Mouse (Mus musculus) adrenal gland (tissue): ENCODE data around the gene Crp.

ENCODE experiments used
- intact Hi-C: fragments of 180-260 bp; cut with DNase I; formaldehyde crosslinking; loops from one replicate; pipeline ENCODE4 v1.15.1; 2025

Gene Crp

DNA sequence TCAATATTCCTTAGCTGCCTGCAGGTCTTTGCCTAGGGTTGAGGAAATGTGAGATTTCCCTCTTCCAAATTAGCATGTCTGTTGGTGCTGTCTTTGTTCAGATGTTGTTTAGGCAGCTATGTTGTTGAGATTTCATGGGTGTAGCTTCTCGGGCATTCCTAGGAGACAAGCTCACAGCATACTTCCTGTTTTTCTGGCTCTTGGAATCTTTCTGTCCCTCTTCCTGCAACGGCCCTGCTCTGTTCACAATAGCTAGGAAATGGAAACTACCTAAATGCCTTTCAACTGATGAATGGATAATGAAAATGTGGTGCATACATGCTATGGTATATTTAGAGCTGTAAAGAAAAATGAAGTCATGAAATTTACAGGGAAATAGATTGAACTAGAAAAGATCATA lies 13.5 kb downstream of the Crp start:
- intact Hi-C loops: no loop called here

- intact Hi-C loops: no loop called here
Measured at GRCm38 (mm10) chr1:172711962-172712361, 14.1 kb downstream of the Crp start.

GRCm38 (mm10) chr1:172751241-172751640 lies 53.4 kb downstream of the Crp start:
- intact Hi-C loops: no loop called here

DNA sequence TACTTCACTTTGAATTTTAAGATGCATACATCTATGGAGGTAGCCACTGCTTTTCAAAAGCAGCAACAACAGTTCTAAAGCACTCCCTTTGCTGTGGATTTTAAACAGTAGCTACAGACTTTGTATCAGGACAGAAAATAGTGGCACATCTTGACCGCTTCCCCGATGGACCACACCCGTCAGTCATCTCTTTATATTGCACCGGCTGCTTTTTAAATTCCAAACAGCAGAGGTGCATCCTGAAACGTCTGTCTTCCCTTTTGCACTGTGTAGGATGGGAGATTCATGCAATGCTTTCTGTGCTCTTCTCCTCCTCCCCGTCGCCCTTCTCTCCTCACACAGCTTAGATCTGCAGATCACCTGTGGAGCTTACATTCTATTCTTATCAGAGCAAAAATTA lies 57.3 kb downstream of the Crp start:
- intact Hi-C loops: no loop called here

DNA sequence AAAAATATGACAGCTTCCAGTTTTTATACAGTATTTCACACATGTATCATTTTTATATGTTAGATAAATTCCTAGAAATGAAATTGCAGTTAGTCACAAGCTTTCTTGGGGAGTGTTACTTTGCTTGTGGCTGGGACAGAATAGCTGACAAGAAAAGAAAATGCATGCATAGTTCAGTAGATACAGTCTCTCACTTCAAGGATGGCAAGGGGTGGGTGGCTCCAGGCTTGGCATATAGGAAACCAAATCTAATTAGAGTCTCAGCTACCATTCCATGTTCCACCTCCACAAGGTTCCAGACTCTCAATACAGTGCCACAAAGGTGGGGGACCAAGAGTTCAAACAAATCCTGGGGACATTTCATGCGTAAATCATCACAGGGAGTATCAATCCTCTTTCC lies 61.7 kb downstream of the Crp start:
- intact Hi-C loops: no loop called here

DNA sequence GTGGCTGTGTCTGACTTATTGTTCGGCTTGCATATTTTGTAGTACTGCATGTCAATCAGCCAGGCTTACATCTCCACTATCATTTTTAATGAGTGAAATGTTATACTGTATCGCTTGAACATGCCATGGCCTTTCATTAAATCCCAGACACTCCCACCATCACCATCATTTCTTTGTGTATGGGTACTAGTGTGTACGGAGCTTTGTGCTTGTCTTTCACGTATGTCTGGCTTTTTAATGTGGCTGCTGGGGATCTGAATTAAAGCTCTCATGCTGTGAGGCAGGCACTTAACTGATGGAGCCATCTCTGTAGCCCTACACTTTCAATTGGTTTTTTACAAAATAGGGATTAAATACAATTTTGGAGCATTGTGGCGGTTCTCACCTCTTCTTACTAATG lies 81.3 kb downstream of the Crp start:
- intact Hi-C loops: no loop called here

GRCm38 (mm10) chr1:172785322-172785721 lies 87.5 kb downstream of the Crp start:
- intact Hi-C loops: no loop called here

GRCm38 (mm10) chr1:172785886-172786285 lies 88.0 kb downstream of the Crp start:
- intact Hi-C loops: no loop called here

DNA sequence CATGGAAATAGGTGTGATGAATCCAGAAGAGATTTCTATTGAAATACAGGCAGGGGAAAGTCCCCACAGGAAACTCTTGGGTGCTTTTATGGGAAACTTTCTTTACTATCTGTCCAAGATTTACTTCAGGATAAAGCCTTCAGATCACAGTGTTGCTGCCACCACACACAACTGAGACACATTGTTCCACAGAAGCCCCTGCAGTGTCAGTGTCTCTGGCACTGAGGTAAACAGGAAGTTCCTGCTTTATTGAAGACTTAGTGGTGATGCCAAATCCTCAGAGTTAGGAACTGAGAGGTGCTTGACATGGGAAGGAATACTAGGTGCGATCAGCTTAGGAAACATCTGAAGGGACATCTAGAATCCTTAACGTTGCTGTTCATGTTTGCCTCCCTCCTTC lies 131.1 kb downstream of the Crp start:
- intact Hi-C loops: no loop called here

DNA sequence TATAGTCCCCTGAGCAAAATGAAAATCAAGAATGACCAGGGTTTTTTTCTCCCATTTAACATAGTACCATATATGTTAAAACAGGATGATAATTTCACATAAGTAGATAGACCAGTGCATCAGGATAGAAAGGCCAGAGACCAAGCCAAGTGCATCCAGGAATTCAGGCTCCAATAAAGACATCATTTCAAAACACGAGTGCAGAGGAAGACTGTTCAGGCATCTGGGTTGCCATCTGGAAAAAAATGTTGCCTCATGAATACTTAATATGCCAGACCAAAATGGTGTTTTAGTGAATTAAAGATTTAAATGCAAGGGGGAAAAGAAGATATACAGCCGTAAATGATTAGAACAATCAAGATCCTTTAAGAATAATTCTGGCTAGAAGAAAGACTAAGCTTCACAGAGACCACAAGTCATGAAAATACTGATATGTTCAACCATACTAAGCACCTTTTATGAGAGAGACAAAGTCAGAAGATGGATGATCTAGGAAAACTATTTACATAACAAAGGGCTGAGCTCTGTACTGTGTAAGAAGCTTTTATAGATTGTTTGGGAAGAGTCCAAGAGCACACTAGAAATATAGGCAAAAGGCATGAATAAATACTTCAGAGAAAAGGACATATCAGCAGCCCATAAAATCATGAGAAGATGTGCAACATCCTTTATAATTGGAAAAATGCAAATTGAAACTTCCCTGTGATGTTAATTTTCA lies 149.3 kb downstream of the Crp start:
- intact Hi-C loops: no loop called here

DNA sequence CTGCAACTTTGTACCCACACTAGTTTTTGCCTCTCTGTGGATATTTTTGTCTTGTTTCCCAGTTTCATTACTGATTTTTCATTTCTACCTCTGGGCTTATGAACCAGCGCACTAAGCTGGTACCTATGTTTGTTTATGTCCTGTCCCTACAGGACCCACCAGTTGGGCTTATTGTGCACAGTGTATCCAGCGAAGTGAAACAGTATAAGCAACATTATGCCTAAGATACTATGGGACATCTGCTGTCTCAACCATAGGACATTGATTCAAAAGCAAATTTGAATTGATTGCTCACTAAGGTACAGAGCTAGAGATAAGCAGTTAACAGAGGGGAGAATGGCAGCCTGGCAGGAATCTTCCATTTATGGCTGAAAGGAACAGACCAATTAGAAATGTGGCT lies 150.3 kb downstream of the Crp start:
- intact Hi-C loops: no loop called here

- intact Hi-C loops: no loop called here
Measured at GRCm38 (mm10) chr1:172875265-172875664, 177.4 kb downstream of the Crp start.

- intact Hi-C loops: no loop called here
Measured at GRCm38 (mm10) chr1:172876675-172877074, 178.8 kb downstream of the Crp start.
